Mouse (Mus musculus) liver, embryonic 14.5 days (tissue): ENCODE results near the gene Prss38.

Experiments
- CTCF ChIP-seq: IDR thresholded peaks from 2 replicates; pipeline ENCODE4 v1.5.1; 2016; ENCODE audit warnings: antibody characterized with exemption, low read depth, control low read depth
- EP300 ChIP-seq: IDR thresholded peaks from 2 replicates; pipeline ENCODE4 v1.6.1; 2016; ENCODE audit warnings: antibody characterized with exemption, low read depth

DNA sequence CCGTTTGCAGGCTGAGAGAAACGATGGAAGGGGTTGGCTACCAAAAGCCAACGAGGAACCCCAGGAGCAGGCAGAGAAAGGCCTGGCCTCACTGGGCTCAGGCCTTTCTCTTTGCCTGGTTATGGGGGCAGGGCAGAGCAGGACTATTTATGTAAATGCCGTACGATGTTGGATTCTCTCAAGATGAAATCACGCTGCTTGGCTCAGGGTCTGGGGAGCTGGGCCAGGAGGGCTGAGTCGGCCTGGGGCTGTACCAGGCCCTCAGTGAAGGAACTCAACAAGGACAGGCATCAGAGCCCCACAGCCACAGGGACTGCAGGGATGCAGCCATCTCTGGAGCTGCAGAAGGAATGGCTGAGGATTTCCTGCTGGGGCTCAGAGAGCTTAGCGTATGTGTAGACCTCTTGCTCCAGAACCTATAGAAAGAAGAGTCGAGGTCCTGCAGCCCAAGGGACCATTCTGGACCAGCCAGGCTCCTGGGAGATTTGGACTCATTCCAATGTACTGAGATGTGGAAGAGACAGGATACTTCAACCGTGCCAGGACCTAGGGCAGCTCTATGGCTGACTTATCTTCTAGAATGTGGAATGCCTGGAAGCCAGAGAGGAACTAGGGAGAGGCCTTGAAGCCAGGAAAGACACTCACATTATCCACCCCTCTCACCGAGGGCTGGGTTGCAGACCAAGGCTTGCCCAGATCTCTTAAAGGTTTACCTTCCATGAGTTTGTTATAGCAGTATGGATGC lies 29.1 kb downstream of the Prss38 start:
- TF ChIP-seq CTCF, result no peak
- TF ChIP-seq EP300, result no peak
